Mouse (Mus musculus): ENCODE results near the gene Ttc38. TPM values are rescaled to one million over a fixed set of nuclear protein-coding genes. Genes with fewer than 3 reads are reported as not detected.

Gene Ttc38
- total and polyA plus RNA-seq, 3 experiments, result 2.1 to 4.2 TPM; not detected in 1

Other genes starting within 250 kb of the Ttc38 start
- not detected in 2 replicates for gene Wnt7b, start 249.8 kb upstream of the Ttc38 start, total RNA-seq (2012; rRNA removed)
- gene Wnt7b, start 249.8 kb upstream of the Ttc38 start, polyA plus RNA-seq (2012; ENCODE audit: insufficient read depth in 1 of 2, insufficient read length in 2 of 2, low read depth in 1 of 2, low replicate concordance in 2 of 2, missing spikeins in 1 of 2), result not detected
- 0.27 and 0.29 TPM in 2 replicates for gene Ppara, start 97.3 kb upstream of the Ttc38 start, total RNA-seq (2012; rRNA removed)
- gene Ppara, start 97.3 kb upstream of the Ttc38 start, polyA plus RNA-seq (2012; ENCODE audit: insufficient read depth in 1 of 2, insufficient read length in 2 of 2, low read depth in 1 of 2, low replicate concordance in 2 of 2, missing spikeins in 1 of 2), result under 1 TPM in 1 of 2 experiments, not detected in 1; 0.78 TPM
- 30.5 and 34.4 TPM in 2 replicates for gene Cdpf1, start 20.6 kb upstream of the Ttc38 start, total RNA-seq (2012; rRNA removed)
- 10 to 100 TPM in 1 of 2 experiments, not detected in 1; 44.0 TPM for gene Cdpf1, start 20.6 kb upstream of the Ttc38 start, polyA plus RNA-seq (2012; ENCODE audit: insufficient read depth in 1 of 2, insufficient read length in 2 of 2, low read depth in 1 of 2, low replicate concordance in 2 of 2, missing spikeins in 1 of 2)
- 0.20 and 0.27 TPM in 2 replicates for gene Pkdrej, start 10.6 kb upstream of the Ttc38 start, total RNA-seq (2012; rRNA removed)
- gene Pkdrej, start 10.6 kb upstream of the Ttc38 start, polyA plus RNA-seq (2012; ENCODE audit: insufficient read depth in 1 of 2, insufficient read length in 2 of 2, low read depth in 1 of 2, low replicate concordance in 2 of 2, missing spikeins in 1 of 2), result under 1 TPM in 1 of 2 experiments, not detected in 1; 0.56 TPM
- 22.6 and 24.1 TPM in 2 replicates for gene Gtse1, start 27.4 kb downstream of the Ttc38 start, total RNA-seq (2012; rRNA removed)
- 10 to 100 TPM in 1 of 2 experiments, not detected in 1; 38.3 TPM for gene Gtse1, start 27.4 kb downstream of the Ttc38 start, polyA plus RNA-seq (2012; ENCODE audit: insufficient read depth in 1 of 2, insufficient read length in 2 of 2, low read depth in 1 of 2, low replicate concordance in 2 of 2, missing spikeins in 1 of 2)
- 19.1 and 21.9 TPM in 2 replicates for gene Trmu, start 47.0 kb downstream of the Ttc38 start, total RNA-seq (2012; rRNA removed)
- 10 to 100 TPM in 1 of 2 experiments, not detected in 1; 22.2 TPM for gene Trmu, start 47.0 kb downstream of the Ttc38 start, polyA plus RNA-seq (2012; ENCODE audit: insufficient read depth in 1 of 2, insufficient read length in 2 of 2, low read depth in 1 of 2, low replicate concordance in 2 of 2, missing spikeins in 1 of 2)
- gene Celsr1, start 201.5 kb downstream of the Ttc38 start, total RNA-seq (2012; rRNA removed), result 0.12 and 0.16 TPM in 2 replicates
- gene Celsr1, start 201.5 kb downstream of the Ttc38 start, polyA plus RNA-seq (2012; ENCODE audit: insufficient read depth in 1 of 2, insufficient read length in 2 of 2, low read depth in 1 of 2, low replicate concordance in 2 of 2, missing spikeins in 1 of 2), result under 1 TPM in 1 of 2 experiments, not detected in 1; 0.42 TPM
- 34.1 and 43.1 TPM in 2 replicates for gene Gramd4, start 225.4 kb downstream of the Ttc38 start, total RNA-seq (2012; rRNA removed)
- 10 to 100 TPM; 35.2 to 38.0 TPM for gene Gramd4, start 225.4 kb downstream of the Ttc38 start, polyA plus RNA-seq (2012; ENCODE audit: insufficient read depth in 1 of 2, insufficient read length in 2 of 2, low read depth in 1 of 2, low replicate concordance in 2 of 2, missing spikeins in 1 of 2)